Mouse (Mus musculus): Measurements from ENCODE around the gene Ccl27b.
"Not testable (repeated sequence)": the region's sequence is repeated elsewhere in the genome, so short reads cannot be mapped to it uniquely, and the experiment has no call there.

The Ccl27b gene

GRCm38 (mm10) chr4:42654951-42655350, at the start of gene Ccl27b:
Gene Ccl27b, plus strand, starts transcription at chr4:42655251.
- DNase-seq (ENCODE audit: low spot score in 2 of 2), result not testable (repeated sequence)

- DNase-seq (ENCODE audit: low spot score in 2 of 2), result not testable (repeated sequence)
Observed at GRCm38 (mm10) chr4:42611895-42612294, 43.2 kb upstream of the Ccl27b start, which contains the start of gene Gm10591. Gene Gm10591, plus strand, starts transcription at chr4:42612195.

- DNase-seq (ENCODE audit: low spot score in 2 of 2), result not testable (repeated sequence)
Observed at GRCm38 (mm10) chr4:42629419-42629818, 25.6 kb upstream of the Ccl27b start, which contains the start of gene Gm2564. Gene Gm2564, plus strand, starts transcription at chr4:42629719.

GRCm38 (mm10) chr4:42661793-42662192, 6.7 kb downstream of the Ccl27b start, which contains the start of gene Il11ra2:
Gene Il11ra2, minus strand, starts transcription at chr4:42661893.
- DNase-seq (ENCODE audit: low spot score in 2 of 2), result not testable (repeated sequence)

- DNase-seq (ENCODE audit: low spot score in 2 of 2), result not testable (repeated sequence)
Observed at GRCm38 (mm10) chr4:42675415-42675814, 20.4 kb downstream of the Ccl27b start.

- DNase-seq (ENCODE audit: low spot score in 2 of 2), result not testable (repeated sequence)
Observed at GRCm38 (mm10) chr4:42679365-42679764, 24.3 kb downstream of the Ccl27b start.

- not testable (repeated sequence) for DNase-seq (ENCODE audit: low spot score in 2 of 2)
Observed at GRCm38 (mm10) chr4:42680374-42681356, 25.6 kb downstream of the Ccl27b start.

GRCm38 (mm10) chr4:42681473-42682182, 26.6 kb downstream of the Ccl27b start:
- DNase-seq (ENCODE audit: low spot score in 2 of 2), result not testable (repeated sequence)

GRCm38 (mm10) chr4:42682183-42682524, 27.1 kb downstream of the Ccl27b start:
- not testable (repeated sequence) for DNase-seq (ENCODE audit: low spot score in 2 of 2)
